Mouse (Mus musculus) limb, embryonic 11.5 days (tissue): Measurements from ENCODE around the gene Cdc42se1. TPM values are rescaled to one million over a fixed set of nuclear protein-coding genes. Genes with fewer than 3 reads are reported as not detected.

Experiments used
- ATAC-seq: fragments of 200-750 bp; cut with Nextera tagmentation; 2 replicates; pipeline ENCODE4 v1.8.0; 2017; ENCODE audit warnings: low read depth; ENCODE audit not compliant: insufficient number of reproducible peaks, low FRiP score, low TSS enrichment
- DNase-seq: peaks from one replicate; pipeline ENCODE4 v3.0.0-alpha.2; 2015; ENCODE audit warnings: low spot score
- H3K27ac ChIP-seq: fragments of 300-500 bp; sonication (generic); replicated peaks from 2 replicates; pipeline ENCODE4 v1.5.1; 2014; ENCODE audit warnings: low read depth, mild to moderate bottlenecking, low read length
- H3K27me3 ChIP-seq: fragments of 300-500 bp; sonication (generic); 2 replicates; pipeline ENCODE4 v1.6.1; 2014; ENCODE audit warnings: mild to moderate bottlenecking, low read length, mixed read lengths; ENCODE audit not compliant: control insufficient read depth, insufficient read depth
- H3K36me3 ChIP-seq: fragments of 300-500 bp; sonication (generic); 2 replicates; pipeline ENCODE4 v1.6.1; 2014; ENCODE audit warnings: mild to moderate bottlenecking, low read length, moderate library complexity, mixed read lengths; ENCODE audit not compliant: control insufficient read depth, insufficient read depth
- H3K4me1 ChIP-seq: fragments of 300-500 bp; sonication (generic); 2 replicates; pipeline ENCODE4 v1.6.1; 2014; ENCODE audit warnings: low read length, mixed read lengths; ENCODE audit not compliant: control insufficient read depth, insufficient read depth
- H3K4me2 ChIP-seq: fragments of 300-500 bp; sonication (generic); 2 replicates; pipeline ENCODE4 v1.6.1; 2014; ENCODE audit warnings: low read depth, mild to moderate bottlenecking, moderate library complexity; ENCODE audit not compliant: severe bottlenecking
- H3K4me3 ChIP-seq: fragments of 300-500 bp; sonication (generic); 2 replicates; pipeline ENCODE4 v1.5.1; 2014; ENCODE audit warnings: low read depth, low read length
- H3K9ac ChIP-seq: fragments of 300-500 bp; sonication (generic); 2 replicates; pipeline ENCODE4 v1.6.1; 2014; ENCODE audit warnings: mild to moderate bottlenecking, low read length
- H3K9me3 ChIP-seq: fragments of 300-500 bp; sonication (generic); 2 replicates; pipeline ENCODE4 v1.6.1; 2016; ENCODE audit warnings: low read length; ENCODE audit not compliant: control insufficient read depth
- WGBS: fragments of 180-500 bp; shearing (Covaris S2); extraction: QIAGEN DNeasy Blood & Tissue Kit; methylation state at CpG from one replicate; pipeline ENCODE4 v1.1.7; 2014; 5-methylcytosine and 5-hydroxymethylcytosine counted together
- polyA plus RNA-seq: library from polyadenylated mRNA; unstranded; fragments of >200 nt; fragmentation: Nextera tagmentation; extraction: Ambion mirVana; gene quantifications from 2 replicates; pipeline ENCODE4 v1.2.1, GENCODE M21; 2014

Cdc42se1 gene
- polyA plus RNA-seq, 1 experiment from 2014 or later = 89.6 TPM

- 95% methylated on average over 1 of the region's 1 CpGs for WGBS
- H3K4me2 ChIP-seq = no peak overlapping the region
- H3K9ac ChIP-seq = no peak overlapping the region
- H3K27me3 ChIP-seq = no peaks in the 10 kb centered on the region
- DNase-seq (no peak), ATAC-seq (no peak)
- H3K36me3 ChIP-seq = peaks cover 2% of the 10 kb centered on the region; the same call in 1 of the 2 replicates
- no peak overlapping the region for H3K27ac ChIP-seq
- no peak overlapping the region for H3K4me3 ChIP-seq
- 0 out of 2 replicates have a peak, but pooled peaks cover 5% of the 10 kb centered on the region for H3K4me1 ChIP-seq
- no peaks in the 10 kb centered on the region for H3K9me3 ChIP-seq
Observed at GRCm38 (mm10) chr3:95213609-95213975, 14.9 kb upstream of the Cdc42se1 start.

DNA sequence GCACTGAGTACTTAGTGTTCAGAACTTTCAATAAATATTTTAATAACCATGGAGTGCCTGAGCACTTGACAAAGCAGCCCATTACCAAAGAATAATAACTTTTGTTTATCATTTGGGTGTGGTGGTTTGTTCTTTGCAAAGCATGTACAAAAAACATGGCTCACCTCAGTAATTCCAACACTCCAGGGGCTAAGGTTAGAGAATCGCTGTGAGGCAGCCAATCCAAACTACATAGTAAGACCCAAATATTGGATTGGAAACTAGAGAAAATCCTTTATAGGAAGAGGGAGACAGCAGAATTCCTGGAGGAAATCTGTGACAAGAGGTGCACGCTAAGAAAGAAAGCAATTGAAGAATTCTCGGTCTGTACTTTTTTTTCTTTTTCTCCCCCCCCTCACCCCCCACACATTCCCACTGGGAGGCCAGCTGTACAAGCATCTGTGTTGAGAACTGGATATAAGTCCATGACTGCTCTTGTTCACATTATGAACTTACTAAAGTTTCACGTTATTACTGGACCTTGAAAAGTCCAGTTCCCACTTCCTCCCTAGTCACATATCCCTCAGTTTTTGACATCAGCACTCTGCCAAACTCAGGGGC is 11.8 kb upstream of the Cdc42se1 start:
- H3K9ac ChIP-seq = no peak overlapping the region
- ATAC-seq (peak; percentile 32), DNase-seq (no peak)
- no peaks in the 10 kb centered on the region for H3K9me3 ChIP-seq
- WGBS = 39% methylated on average over 4 of the region's 4 CpGs
- peak overlapping the region; percentile 97; the same call in 1 of the 2 replicates for H3K27ac ChIP-seq
- H3K4me1 ChIP-seq = 0 out of 2 replicates have a peak, but pooled peaks cover 5% of the 10 kb centered on the region
- no peaks in the 10 kb centered on the region for H3K27me3 ChIP-seq
- H3K4me3 ChIP-seq = peak overlapping the region; percentile 54
- peak overlapping the region; percentile 53 for H3K4me2 ChIP-seq
- peaks cover 6% of the 10 kb centered on the region for H3K36me3 ChIP-seq

- ATAC-seq (peak; percentile 92), DNase-seq (peak; percentile 99)
- H3K9ac ChIP-seq = peak within 1 kb of the TSS; percentile 92
- H3K36me3 ChIP-seq = peaks cover 6% of the 10 kb centered on the region
- H3K4me2 ChIP-seq = peak within 1 kb of the TSS; percentile 53
- H3K27me3 ChIP-seq = no peaks in the 10 kb centered on the region
- under 1% methylated on average over 56 of the region's 56 CpGs for WGBS
- H3K4me3 ChIP-seq = peak within 1 kb of the TSS; percentile 54
- no peaks in the 10 kb centered on the region for H3K9me3 ChIP-seq
- peak within 1 kb of the TSS; percentile 97 for H3K27ac ChIP-seq
- 0 out of 2 replicates have a peak, but pooled peaks cover 5% of the 10 kb centered on the region for H3K4me1 ChIP-seq
Observed at GRCm38 (mm10) chr3:95217255-95218134, 11.0 kb upstream of the Cdc42se1 start, which contains the start of gene Gabpb2. Gabpb2 (minus strand) TSS chr3:95217916.

- H3K9ac ChIP-seq = no peak overlapping the region
- no peak for ATAC-seq
- peaks cover 6% of the 10 kb centered on the region for H3K36me3 ChIP-seq
- WGBS = 81% methylated on average over 6 of the region's 6 CpGs
- 0 out of 2 replicates have a peak, but pooled peaks cover 5% of the 10 kb centered on the region for H3K4me1 ChIP-seq
- peak overlapping the region; percentile 53; the same call in 1 of the 2 replicates for H3K4me2 ChIP-seq
- H3K9me3 ChIP-seq = no peaks in the 10 kb centered on the region
- DNase-seq = no peak
- 0 out of 2 replicates have a peak overlapping the region, but pooled peaks have one; percentile 97 for H3K27ac ChIP-seq
- peak overlapping the region; percentile 54 for H3K4me3 ChIP-seq
- no peaks in the 10 kb centered on the region for H3K27me3 ChIP-seq
Observed at GRCm38 (mm10) chr3:95218466-95219137, 9.9 kb upstream of the Cdc42se1 start.

- Histone ChIP-seq H3K9ac (no peak overlapping the region), H3K9me3 (no peaks in the 10 kb centered on the region), H3K27ac (no peak overlapping the region), H3K4me1 (0 out of 2 replicates have a peak, but pooled peaks cover 2% of the 10 kb centered on the region), H3K4me3 (no peak overlapping the region), H3K27me3 (no peaks in the 10 kb centered on the region), H3K4me2 (no peak overlapping the region), H3K36me3 (peaks cover 7% of the 10 kb centered on the region)
- DNase-seq = no peak
- 94% methylated on average over 2 of the region's 2 CpGs for WGBS
- no peak for ATAC-seq
Observed at GRCm38 (mm10) chr3:95223041-95223440, 5.5 kb upstream of the Cdc42se1 start.

DNA sequence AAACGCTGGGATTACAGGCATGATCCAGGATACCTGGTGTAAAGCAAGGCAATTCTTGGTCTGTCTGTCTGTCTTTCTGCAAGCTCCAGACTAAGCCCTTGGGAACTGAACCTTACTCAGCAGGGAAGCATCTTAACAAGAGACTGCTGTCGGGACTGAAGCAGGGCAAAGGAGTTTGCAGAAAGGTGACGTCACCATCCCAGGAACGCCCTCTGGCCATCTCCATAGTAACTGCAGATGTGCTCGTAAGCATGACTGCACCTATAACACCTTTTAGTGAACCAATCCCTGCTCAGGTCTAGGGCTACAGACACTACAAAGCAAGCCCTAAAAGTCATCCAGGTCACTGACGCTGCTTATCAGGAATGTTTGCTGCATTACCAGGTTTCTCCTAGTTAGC is 4.2 kb upstream of the Cdc42se1 start:
- Histone ChIP-seq H3K27ac (no peak overlapping the region), H3K36me3 (peaks cover 6% of the 10 kb centered on the region), H3K4me2 (no peak overlapping the region), H3K9ac (no peak overlapping the region), H3K4me1 (0 out of 2 replicates have a peak, but pooled peaks cover 2% of the 10 kb centered on the region), H3K9me3 (no peaks in the 10 kb centered on the region), H3K27me3 (no peaks in the 10 kb centered on the region), H3K4me3 (no peak overlapping the region)
- ATAC-seq = no peak
- DNase-seq = peak; percentile 64
- 28% methylated on average over 6 of the region's 6 CpGs for WGBS

GRCm38 (mm10) chr3:95227214-95227613 is 1.3 kb upstream of the Cdc42se1 start:
- H3K36me3 ChIP-seq = peaks cover 6% of the 10 kb centered on the region
- H3K27me3 ChIP-seq = no peaks in the 10 kb centered on the region
- 50% methylated on average over 1 of the region's 1 CpGs for WGBS
- H3K9me3 ChIP-seq = no peaks in the 10 kb centered on the region
- peaks cover 10% of the 10 kb centered on the region; the same call in 1 of the 2 replicates for H3K4me1 ChIP-seq
- peak overlapping the region; percentile 52 for H3K9ac ChIP-seq
- H3K4me3 ChIP-seq = peak overlapping the region; percentile 94
- H3K27ac ChIP-seq = no peak overlapping the region
- ATAC-seq (no peak), DNase-seq (no peak)
- H3K4me2 ChIP-seq = peak overlapping the region; percentile 83
